Mouse (Mus musculus) heart, adult 2 months (tissue): Measurements from ENCODE around the gene Rbm4b. TPM values are rescaled to one million over a fixed set of nuclear protein-coding genes. Genes with fewer than 3 reads are reported as not detected.
A peak's percentile ranks its signal among the peaks of the same experiment; 100 is the strongest.

ENCODE experiments used
- DNase-seq, 2 experiments: peaks; one replicate each; pipeline ENCODE4 v3.0.0; 2021
- H3K27ac ChIP-seq: fragments of 200-600 bp; 2 replicates; pipeline ENCODE4 v1.8.1; 2022
- H3K27me3 ChIP-seq: fragments of 200-500 bp; 2 replicates; pipeline ENCODE4 v1.6.1; 2012; ENCODE audit warnings: mild to moderate bottlenecking, low read length, inconsistent platforms, mixed read lengths; ENCODE audit not compliant: control insufficient read depth, insufficient read depth
- H3K36me3 ChIP-seq: fragments of 200-500 bp; 2 replicates; pipeline ENCODE4 v1.6.1; 2012; ENCODE audit warnings: low read length, inconsistent platforms; ENCODE audit not compliant: control insufficient read depth, insufficient read depth
- H3K4me1 ChIP-seq: fragments of 200-500 bp; 2 replicates; pipeline ENCODE4 v1.6.1; 2011; ENCODE audit warnings: low read length; ENCODE audit not compliant: control insufficient read depth, insufficient read depth
- H3K4me3 ChIP-seq: fragments of 200-600 bp; 2 replicates; pipeline ENCODE4 v1.8.1; 2022
- H3K79me2 ChIP-seq: fragments of 200-500 bp; replicated peaks from 2 replicates; pipeline ENCODE4 v1.6.1; 2012; ENCODE audit warnings: mild to moderate bottlenecking, inconsistent platforms, low read length, moderate library complexity, mixed read lengths; ENCODE audit not compliant: control insufficient read depth, insufficient read depth
- H3K9ac ChIP-seq: fragments of 200-500 bp; 2 replicates; pipeline ENCODE4 v1.6.1; 2012; ENCODE audit warnings: low read depth, mild to moderate bottlenecking, control low read depth, inconsistent platforms, low read length, mixed read lengths
- CTCF ChIP-seq: fragments of 200-600 bp; IDR thresholded peaks from 2 replicates; pipeline ENCODE4 v1.8.1; 2022; ENCODE audit warnings: antibody characterized with exemption, mild to moderate bottlenecking, moderate library complexity
- EP300 ChIP-seq: fragments of 200-500 bp; IDR thresholded peaks from 2 replicates; pipeline ENCODE4 v1.6.1; 2011; ENCODE audit warnings: low read depth, low read length, control low read depth; ENCODE audit not compliant: insufficient read depth
- POLR2A ChIP-seq: fragments of 200-500 bp; IDR thresholded peaks from 2 replicates; pipeline ENCODE4 v1.6.1; 2011; ENCODE audit warnings: mild to moderate bottlenecking, low read depth, low read length, control low read depth; ENCODE audit not compliant: insufficient read depth
- WGBS: fragments of 180-500 bp; shearing (Covaris S2); methylation state at CpG from one replicate; pipeline ENCODE4 v1.1.7; 2018; 5-methylcytosine and 5-hydroxymethylcytosine counted together
- intact Hi-C: fragments of 180-260 bp; cut with DNase I; formaldehyde crosslinking; loops from one replicate; pipeline ENCODE4 v1.15.1; 2025
- polyA plus RNA-seq: library from polyadenylated mRNA; depleted of rRNA; stranded (reverse); fragments of >200 nt; gene quantifications from 2 replicates; pipeline ENCODE4 v1.2.3, GENCODE M21; 2012
- total RNA-seq, 2 experiments: library from RNA; stranded (reverse); gene quantifications; 2 replicates each; pipeline ENCODE4 v1.2.3; 2021

Rbm4b gene
- total and polyA plus RNA-seq, 3 experiments = 5.1 to 6.5 (median 6.3) TPM

GRCm38 (mm10) chr19:4745681-4746080 is 10.6 kb upstream of the Rbm4b start:
- Histone ChIP-seq H3K36me3 (no peaks in the 10 kb centered on the region), H3K27ac (no peak overlapping the region), H3K27me3 (no peaks in the 10 kb centered on the region), H3K79me2 (no peaks in the 10 kb centered on the region), H3K9ac (no peak overlapping the region), H3K4me3 (no peak overlapping the region), H3K4me1 (peaks cover 2% of the 10 kb centered on the region; the same call in 1 of the 2 replicates)
- intact Hi-C loops = no loop called here
- DNase-seq = peak; percentile 19 to 44
- TF ChIP-seq CTCF = no peak
- 0 out of 2 replicates have a peak, but pooled peaks have one; percentile 8 for TF ChIP-seq EP300
- 74% methylated on average over 10 of the region's 10 CpGs for WGBS

DNA sequence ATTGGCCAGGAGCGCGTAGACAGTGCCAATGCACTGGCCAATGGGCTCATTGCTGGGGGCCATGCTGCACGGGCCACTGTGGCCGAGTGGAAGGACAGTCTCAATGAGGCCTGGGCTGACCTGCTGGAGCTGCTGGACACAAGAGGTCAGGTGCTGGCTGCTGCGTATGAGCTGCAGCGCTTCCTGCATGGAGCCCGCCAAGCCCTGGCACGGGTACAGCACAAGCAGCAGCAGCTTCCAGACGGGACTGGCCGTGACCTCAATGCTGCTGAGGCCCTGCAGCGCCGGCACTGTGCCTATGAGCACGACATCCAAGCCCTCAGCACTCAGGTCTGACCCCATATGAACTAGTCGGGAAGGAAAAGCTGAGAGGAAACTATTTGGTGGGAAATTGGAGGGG is 9.7 kb upstream of the Rbm4b start:
- H3K79me2 ChIP-seq = no peaks in the 10 kb centered on the region
- TF ChIP-seq POLR2A = no peak
- no peak for TF ChIP-seq EP300
- no peak for TF ChIP-seq CTCF
- intact Hi-C loops = no loop called here
- DNase-seq = peak; percentile 52 to 59
- H3K4me3 ChIP-seq = no peak overlapping the region
- WGBS = 42% methylated on average over 14 of the region's 14 CpGs
- H3K36me3 ChIP-seq = no peaks in the 10 kb centered on the region
- no peak overlapping the region for H3K9ac ChIP-seq
- H3K27me3 ChIP-seq = no peaks in the 10 kb centered on the region
- no peak overlapping the region for H3K27ac ChIP-seq
- H3K4me1 ChIP-seq = peaks cover 2% of the 10 kb centered on the region; the same call in 1 of the 2 replicates

GRCm38 (mm10) chr19:4747631-4748312 is 8.5 kb upstream of the Rbm4b start:
- DNase-seq = no peak
- Histone ChIP-seq H3K27ac (no peak overlapping the region), H3K4me1 (peaks cover 2% of the 10 kb centered on the region; the same call in 1 of the 2 replicates), H3K4me3 (no peak overlapping the region), H3K79me2 (no peaks in the 10 kb centered on the region), H3K27me3 (no peaks in the 10 kb centered on the region), H3K9ac (no peak overlapping the region), H3K36me3 (no peaks in the 10 kb centered on the region)
- WGBS = 75% methylated on average over 9 of the region's 9 CpGs
- TF ChIP-seq EP300 (no peak), POLR2A (no peak), CTCF (no peak)
- intact Hi-C loops = no loop called here

DNA sequence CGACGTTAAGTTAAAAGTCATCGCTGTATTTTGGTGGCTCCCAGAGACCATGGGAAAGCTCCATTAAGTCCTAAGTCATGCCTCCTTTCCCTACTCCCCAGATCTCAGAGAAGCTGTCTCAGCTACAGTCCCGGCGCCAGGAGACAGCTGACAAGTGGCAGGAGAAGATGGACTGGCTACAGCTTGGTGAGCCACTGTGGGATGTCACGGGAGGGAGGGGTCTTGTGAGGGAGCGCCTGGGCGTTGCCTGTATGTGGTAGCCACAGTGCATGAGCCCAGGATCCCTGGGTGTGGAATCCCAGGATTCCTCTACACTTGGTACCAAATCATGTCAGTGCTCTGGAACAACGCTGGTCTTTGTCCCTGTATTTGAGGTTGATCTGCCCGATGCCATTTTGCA is 7.8 kb upstream of the Rbm4b start:
- no peak for DNase-seq
- peaks cover 2% of the 10 kb centered on the region; the same call in 1 of the 2 replicates for H3K4me1 ChIP-seq
- H3K4me3 ChIP-seq = no peak overlapping the region
- no peaks in the 10 kb centered on the region for H3K36me3 ChIP-seq
- no peaks in the 10 kb centered on the region for H3K27me3 ChIP-seq
- H3K9ac ChIP-seq = no peak overlapping the region
- 82% methylated on average over 10 of the region's 10 CpGs for WGBS
- intact Hi-C loops = no loop called here
- TF ChIP-seq EP300 = no peak
- H3K79me2 ChIP-seq = no peaks in the 10 kb centered on the region
- no peak overlapping the region for H3K27ac ChIP-seq

DNA sequence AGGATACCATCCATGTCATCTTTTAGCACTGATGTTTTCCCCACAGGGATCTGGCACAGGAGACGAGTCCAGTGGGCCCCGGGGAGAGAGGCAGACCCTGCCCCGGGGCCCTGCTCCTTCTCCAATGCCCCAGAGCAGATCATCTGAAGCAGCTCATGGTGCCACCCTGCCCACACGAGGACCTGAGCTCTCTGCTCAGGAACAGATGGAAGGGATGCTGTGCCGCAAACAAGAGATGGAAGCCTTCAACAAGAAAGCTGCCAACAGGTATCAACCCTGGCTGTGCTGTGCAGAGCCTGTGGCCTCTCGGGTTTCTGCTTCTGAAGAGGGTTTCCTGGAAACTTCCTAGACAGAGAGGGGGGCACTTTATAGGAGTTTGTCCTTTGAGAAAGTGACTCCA is 6.3 kb upstream of the Rbm4b start:
- DNase-seq = no peak
- intact Hi-C loops = loop anchor here (10.0 kb wide), 1 partner anchor 255 kb away; no protein-coding TSS in a partner anchor
- WGBS = 83% methylated on average over 6 of the region's 6 CpGs

DNA sequence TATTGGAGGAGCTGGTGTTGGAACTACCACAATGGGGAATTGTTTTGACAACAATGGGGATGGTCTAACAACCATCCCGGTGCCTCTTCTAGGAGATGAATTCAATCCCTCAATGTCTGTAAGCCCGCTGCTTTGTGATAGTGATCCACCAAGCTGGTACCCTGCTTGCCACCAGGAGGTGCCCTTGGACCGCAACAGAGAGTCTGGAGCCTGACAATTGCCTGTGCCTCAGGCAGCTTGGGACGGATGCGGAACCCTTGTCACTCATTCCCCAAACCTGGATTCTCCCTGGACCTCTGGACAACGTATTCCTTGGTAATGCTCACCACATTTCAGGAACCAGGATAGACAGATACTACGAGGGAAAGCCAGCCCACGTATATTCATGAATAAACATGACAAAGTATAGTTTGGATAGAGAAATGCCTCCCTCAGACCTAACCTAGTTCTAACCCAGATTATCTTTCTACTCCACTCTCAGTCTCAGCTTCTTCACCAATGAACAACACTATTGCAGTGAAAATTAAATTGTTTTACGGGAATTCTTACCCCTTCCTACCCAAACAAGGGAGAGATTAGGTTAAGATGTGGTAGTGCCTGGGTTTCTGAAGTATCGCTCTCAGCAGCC is 618 bp upstream of the Rbm4b start:
- H3K4me3 ChIP-seq = peak overlapping the region; percentile 74
- peak; percentile 89 to 90 for DNase-seq
- WGBS = under 1% methylated on average over 10 of the region's 10 CpGs
- peaks cover 1% of the 10 kb centered on the region for H3K4me1 ChIP-seq
- intact Hi-C loops = loop anchor here (1.0 to 10.0 kb wide), 6 partner anchors 37 to 249 kb away; partner anchors contain the start of genes Gm21992, Rbm14 and Rbm4
- TF ChIP-seq EP300 = peak; percentile 94
- peak; percentile 97; the same call in 1 of the 2 replicates for TF ChIP-seq CTCF
- TF ChIP-seq POLR2A = peak; percentile 31; the same call in 1 of the 2 replicates
- H3K79me2 ChIP-seq = no peaks in the 10 kb centered on the region
- H3K27ac ChIP-seq = peak overlapping the region; percentile 84
- H3K27me3 ChIP-seq = no peaks in the 10 kb centered on the region
- peaks cover 8% of the 10 kb centered on the region for H3K36me3 ChIP-seq
- H3K9ac ChIP-seq = peak overlapping the region; percentile 67

More for the DNA sequence above, 6.3 kb upstream of the Rbm4b start:
- Histone ChIP-seq H3K4me3 (no peak overlapping the region), H3K27me3 (no peaks in the 10 kb centered on the region), H3K27ac (no peak overlapping the region), H3K36me3 (no peaks in the 10 kb centered on the region), H3K4me1 (peaks cover 2% of the 10 kb centered on the region; the same call in 1 of the 2 replicates), H3K79me2 (no peaks in the 10 kb centered on the region), H3K9ac (no peak overlapping the region)
- TF ChIP-seq EP300 (no peak), POLR2A (no peak), CTCF (no peak)
